Mouse (Mus musculus) neutrophil, adult 59 days (primary cell): ENCODE measurements around the gene S100a3. TPM values are rescaled to one million over a fixed set of nuclear protein-coding genes. Genes with fewer than 3 reads are reported as not detected.

ENCODE experiments used
- total RNA-seq, 2 experiments: library from RNA; stranded (reverse); gene quantifications; 1 replicate in 1 of 2; 2 replicates in 1 of 2; pipeline ENCODE4 v1.2.4; 2023

The S100a3 gene
- 1 to 10 TPM; 5.8 to 6.8 TPM for total RNA-seq

GRCm38 (mm10) chr3:90560008-90560628, at the start of gene S100a3:
TSS of gene S100a3 (plus strand) at chr3:90560578.

GRCm38 (mm10) chr3:90513796-90514590, 46.4 kb upstream of the S100a3 start, which contains the start of the genes S100a1 and S100a13:
TSS of gene S100a1 (minus strand) at chr3:90514392.
TSS of gene S100a13 (plus strand) at chr3:90514435.

GRCm38 (mm10) chr3:90526580-90526979, 33.8 kb upstream of the S100a3 start, which contains the start of gene S100a14:
TSS of gene S100a14 (plus strand) at chr3:90526856.

GRCm38 (mm10) chr3:90537141-90537904, 23.1 kb upstream of the S100a3 start, which contains the start of gene S100a16:
TSS of gene S100a16 (plus strand) at chr3:90537254.

GRCm38 (mm10) chr3:90589947-90590346, 29.6 kb downstream of the S100a3 start, which contains the start of gene S100a2:
TSS of gene S100a2 (plus strand) at chr3:90590247.

GRCm38 (mm10) chr3:90601486-90602110, 41.2 kb downstream of the S100a3 start, which contains the start of gene Gm42674:
TSS of gene Gm42674 (plus strand) at chr3:90601904.

GRCm38 (mm10) chr3:90603623-90604022, 43.2 kb downstream of the S100a3 start, which contains the start of gene S100a4:
TSS of gene S100a4 (plus strand) at chr3:90603771.

GRCm38 (mm10) chr3:90608223-90608622, 47.8 kb downstream of the S100a3 start, which contains the start of gene S100a5:
TSS of gene S100a5 (plus strand) at chr3:90608523.

GRCm38 (mm10) chr3:90612728-90613291, 52.4 kb downstream of the S100a3 start, which contains the start of gene S100a6:
TSS of gene S100a6 (plus strand) at chr3:90612882.

Other genes with a start within 250 kb of the S100a3 start
- gene Slc27a3, start 170.6 kb upstream of the S100a3 start, total RNA-seq = 1 to 10 TPM; 1.3 to 1.6 TPM
- gene Ints3, start 127.0 kb upstream of the S100a3 start, total RNA-seq = 10 to 100 TPM; 41.6 to 47.1 TPM
- gene Npr1, start 94.7 kb upstream of the S100a3 start, total RNA-seq = under 1 TPM; 0.24 to 0.53 TPM
- gene Ilf2, start 84.5 kb upstream of the S100a3 start, total RNA-seq = 10 to 100 TPM; 48.3 to 54.9 TPM
- 10 to 100 TPM; 29.9 to 34.6 TPM for gene Snapin, start 69.5 kb upstream of the S100a3 start, total RNA-seq
- 10 to 100 TPM; 71.9 to 85.5 TPM for gene Chtop, start 51.1 kb upstream of the S100a3 start, total RNA-seq
- 10 to 100 TPM; 20.7 to 24.0 TPM for gene S100a1, start 46.2 kb upstream of the S100a3 start, total RNA-seq
- 10 to 100 TPM; 37.9 to 38.8 TPM for gene S100a13, start 46.1 kb upstream of the S100a3 start, total RNA-seq
- under 1 TPM in 1 of 2 experiments, not detected in 1; 0.69 TPM for gene S100a14, start 33.7 kb upstream of the S100a3 start, total RNA-seq
- gene S100a16, start 23.3 kb upstream of the S100a3 start, total RNA-seq = not detected
- 1 to 10 TPM; 1.6 to 3.5 TPM for gene S100a2, start 29.7 kb downstream of the S100a3 start, total RNA-seq
- gene Gm42674, start 41.3 kb downstream of the S100a3 start, total RNA-seq = not detected
- 100 to 1,000 TPM; 261 to 505 TPM for gene S100a4, start 43.2 kb downstream of the S100a3 start, total RNA-seq
- not detected for gene S100a5, start 47.9 kb downstream of the S100a3 start, total RNA-seq
- 1,000 to 10,000 TPM; 1,472 to 1,540 TPM for gene S100a6, start 52.3 kb downstream of the S100a3 start, total RNA-seq
- gene S100a7a, start 93.4 kb downstream of the S100a3 start, total RNA-seq = 1 to 10 TPM; 1.4 to 1.6 TPM
- over 10,000 TPM; 44,455 to 51,539 TPM for gene S100a8, start 108.4 kb downstream of the S100a3 start, total RNA-seq
- over 10,000 TPM; 52,893 to 61,962 TPM for gene S100a9, start 135.1 kb downstream of the S100a3 start, total RNA-seq
- gene Pglyrp4, start 166.3 kb downstream of the S100a3 start, total RNA-seq = 1 to 10 TPM in 1 of 2 experiments, under 1 TPM in 1; 0.55 to 1.7 TPM
- not detected for gene Gm5849, start 217.3 kb downstream of the S100a3 start, total RNA-seq